Mouse (Mus musculus) ES-Bruce4 (cell line): ENCODE data around the gene Hist2h2aa2.

ENCODE experiments used
- CTCF ChIP-seq: IDR thresholded peaks from one replicate; pipeline ENCODE4 v1.8.1; 2011; ENCODE audit warnings: low read depth, low read length
- POLR2A ChIP-seq: IDR thresholded peaks from one replicate; pipeline ENCODE4 v1.8.1; 2011; ENCODE audit warnings: low read length; ENCODE audit not compliant: insufficient read depth

GRCm38 (mm10) chr3:96261623-96262022, 21.5 kb upstream of the Hist2h2aa2 start:
- TF ChIP-seq CTCF: no peak
- TF ChIP-seq POLR2A: no peak
